Mouse (Mus musculus) bone marrow, adult 2 months (tissue): ENCODE data around the gene Gas7. TPM values are rescaled to one million over a fixed set of nuclear protein-coding genes. Genes with fewer than 3 reads are reported as not detected.

Source experiments
- H3K27ac ChIP-seq: fragments of 200-500 bp; 2 replicates; pipeline ENCODE4 v1.5.1; 2012; ENCODE audit warnings: low read depth, mild to moderate bottlenecking, control low read depth, inconsistent platforms, low read length; ENCODE audit not compliant: control insufficient read depth, poor library complexity, insufficient read depth
- H3K4me1 ChIP-seq: fragments of 200-500 bp; 2 replicates; pipeline ENCODE4 v1.6.1; 2011; ENCODE audit warnings: low read length; ENCODE audit not compliant: control insufficient read depth, insufficient read depth
- H3K4me3 ChIP-seq: fragments of 200-500 bp; replicated peaks from 2 replicates; pipeline ENCODE3; 2011; ENCODE audit warnings: mild to moderate bottlenecking, low read depth, low read length, control low read depth; ENCODE audit not compliant: control insufficient read depth
- CTCF ChIP-seq: fragments of 200-500 bp; IDR thresholded peaks from 2 replicates; pipeline ENCODE4 v1.5.1; 2011; ENCODE audit warnings: low read length, control low read depth; ENCODE audit not compliant: control insufficient read depth, insufficient read depth
- POLR2A ChIP-seq: fragments of 200-500 bp; IDR thresholded peaks from 2 replicates; pipeline ENCODE4 v1.6.1; 2011; ENCODE audit warnings: low read depth, mild to moderate bottlenecking, control low read depth, low read length, borderline replicate concordance; ENCODE audit not compliant: control insufficient read depth
- WGBS: fragments of 180-500 bp; shearing (Covaris S2); methylation state at CpG from one replicate; pipeline ENCODE4 v1.1.7; 2018; 5-methylcytosine and 5-hydroxymethylcytosine counted together
- polyA plus RNA-seq: library from polyadenylated mRNA; stranded (reverse); fragments of >200 nt; gene quantifications from 2 replicates; pipeline ENCODE4 v1.2.4, GENCODE M21; 2011; ENCODE audit warnings: low replicate concordance; ENCODE audit not compliant: missing spikeins, insufficient read depth, insufficient read length

The Gas7 gene
- polyA plus RNA-seq, 1 experiment: 18.1 TPM

DNA sequence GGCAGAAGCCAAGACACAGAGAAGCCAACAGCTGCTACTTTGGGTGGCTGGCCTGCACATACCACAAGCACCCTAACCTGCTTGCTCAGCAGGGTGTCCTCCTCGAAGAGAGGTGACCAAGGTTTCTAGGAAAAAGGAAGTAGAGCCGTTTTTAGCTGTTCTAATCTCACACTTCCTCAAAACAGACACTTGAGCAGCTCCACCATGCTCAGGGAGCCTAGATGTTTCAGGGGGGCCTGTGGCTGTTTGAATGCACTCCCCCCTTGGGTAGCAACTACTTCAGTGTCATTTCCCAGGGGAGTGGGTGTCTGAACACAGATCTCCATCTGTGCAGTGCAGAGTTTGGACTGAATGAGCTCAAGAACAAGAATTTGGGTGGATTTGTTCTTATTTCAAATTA lies 149.2 kb downstream of the Gas7 start:
- Histone ChIP-seq H3K4me3 (no peak overlapping the region), H3K4me1 (peaks cover 9% of the 10 kb centered on the region; the same call in 1 of the 2 replicates), H3K27ac (no peak overlapping the region)
- TF ChIP-seq CTCF (no peak), POLR2A (no peak)
- 0% methylated on average over 2 of the region's 2 CpGs for WGBS

DNA sequence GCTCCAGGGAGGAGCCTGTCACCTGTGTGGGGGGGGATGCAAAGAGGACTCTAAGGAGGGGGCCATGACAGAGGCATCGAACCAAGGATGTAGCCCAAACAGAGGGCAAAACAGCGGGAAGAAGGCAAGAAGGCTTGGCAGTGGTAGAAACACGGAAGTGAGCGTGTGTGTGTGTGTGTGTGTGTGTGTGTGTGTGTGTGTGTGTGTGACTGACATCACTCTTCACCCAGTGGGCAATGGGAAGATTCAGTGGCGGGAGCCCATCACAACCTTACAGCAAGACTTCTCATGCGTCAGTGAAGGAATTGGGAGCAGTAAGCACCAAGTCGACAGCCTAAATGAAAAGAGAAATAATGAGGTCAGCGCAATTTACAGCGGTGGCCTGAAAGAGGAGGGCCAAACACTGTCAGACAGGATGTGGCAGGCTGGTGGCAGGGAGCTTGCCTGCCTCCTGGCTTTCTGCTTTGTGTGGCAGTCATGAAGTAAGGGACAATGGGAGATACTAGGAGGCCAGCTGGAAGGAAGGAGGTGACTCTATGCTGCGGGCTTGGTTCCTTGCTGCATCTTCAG lies 153.0 kb downstream of the Gas7 start:
- TF ChIP-seq POLR2A: no peak
- TF ChIP-seq CTCF: no peak
- Histone ChIP-seq H3K27ac (no peak overlapping the region), H3K4me1 (peaks cover 7% of the 10 kb centered on the region; the same call in 1 of the 2 replicates), H3K4me3 (no peak overlapping the region)
- 21% methylated on average over 10 of the region's 10 CpGs for WGBS

DNA sequence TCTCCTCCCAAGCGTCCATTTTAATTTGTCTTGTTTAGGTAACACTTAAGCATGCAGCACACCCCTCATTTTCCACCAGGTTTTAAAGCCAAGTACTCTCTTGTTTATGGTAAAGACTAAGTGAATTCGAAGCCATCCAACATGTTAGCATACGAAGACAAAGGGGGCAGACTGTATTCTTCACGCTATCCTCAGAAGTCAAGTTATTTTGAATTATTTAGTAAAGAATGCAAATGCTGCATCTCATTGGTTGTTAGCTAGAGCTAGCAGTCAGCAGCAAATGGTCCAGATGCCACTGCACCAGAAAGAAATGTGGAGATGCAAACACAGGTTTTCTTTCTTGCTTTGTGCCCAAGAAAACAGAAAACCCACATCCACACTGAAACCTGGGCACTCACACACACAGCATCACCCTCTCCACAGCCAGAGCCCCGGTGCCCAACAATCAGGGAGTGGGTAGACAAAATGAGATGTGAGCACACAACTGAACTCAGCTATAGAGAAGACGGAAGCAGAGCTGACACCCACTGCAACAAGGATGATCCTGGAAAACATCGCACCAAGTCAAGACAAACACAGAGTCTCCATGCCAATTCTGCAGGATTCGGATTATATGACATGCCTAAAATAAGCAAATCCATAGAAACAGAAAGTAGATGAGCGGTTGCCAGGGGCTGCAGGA lies 157.1 kb downstream of the Gas7 start:
- H3K4me1 ChIP-seq: peaks cover 3% of the 10 kb centered on the region; the same call in 1 of the 2 replicates
- no peak overlapping the region for H3K27ac ChIP-seq
- TF ChIP-seq CTCF: no peak
- TF ChIP-seq POLR2A: no peak
- H3K4me3 ChIP-seq: no peak overlapping the region
- WGBS: 83% methylated on average over 9 of the region's 9 CpGs

DNA sequence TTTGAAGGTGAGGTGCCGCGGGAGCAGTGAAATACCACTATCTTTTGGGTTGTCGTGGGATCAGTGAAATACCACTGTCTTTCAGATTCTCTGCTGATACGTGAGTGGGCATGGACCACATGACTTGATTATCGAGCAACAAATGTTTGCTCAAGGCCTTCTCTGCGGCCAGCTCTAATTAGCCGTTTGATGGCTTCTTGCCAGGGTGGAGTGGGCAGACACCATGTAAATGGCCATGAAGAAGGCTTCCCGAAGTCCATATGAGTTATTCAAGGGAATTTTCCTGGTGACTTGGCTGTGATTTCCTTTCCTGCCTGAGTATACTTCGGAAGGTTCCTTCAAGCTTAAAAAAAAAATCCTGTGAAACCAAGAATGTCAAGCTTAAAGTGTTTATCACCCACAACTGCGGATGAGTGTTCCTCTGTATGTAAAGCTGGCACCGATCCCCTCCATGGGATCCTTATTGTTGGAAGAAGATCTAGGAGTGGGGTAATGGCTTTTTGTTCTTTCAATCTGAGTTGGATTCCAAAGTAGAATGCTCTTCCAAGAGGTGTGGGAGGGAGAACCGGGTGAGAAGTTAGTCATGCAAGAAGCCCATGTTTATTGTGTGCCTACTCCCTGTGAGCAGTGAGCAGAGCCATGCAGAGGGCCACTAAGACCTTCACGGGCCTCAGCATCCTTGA lies 161.5 kb downstream of the Gas7 start:
- Histone ChIP-seq H3K27ac (no peak overlapping the region), H3K4me3 (no peak overlapping the region), H3K4me1 (no peaks in the 10 kb centered on the region)
- TF ChIP-seq POLR2A (no peak), CTCF (no peak)
- WGBS: 86% methylated on average over 13 of the region's 13 CpGs

DNA sequence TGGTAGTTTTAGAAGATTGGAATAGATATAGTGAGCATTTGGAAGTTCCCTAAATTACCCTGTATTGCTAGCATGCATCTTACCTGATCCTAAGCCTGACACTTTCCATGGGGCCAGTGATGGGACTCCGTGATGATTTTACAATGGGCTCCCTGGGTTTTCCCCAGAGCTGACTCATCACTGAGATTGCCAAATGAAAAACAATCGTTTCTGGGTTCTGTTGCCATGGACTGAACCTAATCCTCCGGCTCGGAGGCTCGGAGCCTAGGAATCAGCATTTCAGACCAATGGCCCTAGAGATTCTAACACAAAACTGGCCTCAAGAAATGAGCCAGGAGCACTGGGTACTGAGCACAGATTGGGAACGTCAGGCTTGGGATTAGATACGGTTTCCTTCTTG lies 167.1 kb downstream of the Gas7 start:
- H3K4me3 ChIP-seq: no peak overlapping the region
- 82% methylated on average over 7 of the region's 7 CpGs for WGBS
- TF ChIP-seq POLR2A (no peak), CTCF (no peak)
- H3K4me1 ChIP-seq: no peaks in the 10 kb centered on the region
- no peak overlapping the region for H3K27ac ChIP-seq

DNA sequence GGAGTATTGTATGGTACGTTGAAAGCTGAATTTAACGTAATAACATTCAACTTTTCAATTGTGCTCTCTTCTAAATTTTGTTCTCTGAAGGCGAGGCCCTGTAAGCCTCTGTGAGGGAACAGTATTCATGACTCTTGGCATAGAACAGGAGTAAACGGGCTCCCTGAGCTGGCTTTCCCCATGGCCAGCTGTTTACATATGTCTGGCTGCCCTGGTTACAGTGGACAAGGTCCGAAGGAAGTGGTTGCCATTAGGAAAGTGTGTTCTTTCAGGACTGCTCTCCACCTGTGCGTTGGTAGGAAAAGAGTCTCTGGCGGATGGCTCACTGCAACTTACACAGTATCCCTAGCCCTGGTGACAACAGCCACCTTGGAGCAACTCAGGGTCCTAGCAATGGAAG lies 171.9 kb downstream of the Gas7 start:
- Histone ChIP-seq H3K4me3 (no peak overlapping the region), H3K27ac (no peak overlapping the region), H3K4me1 (no peaks in the 10 kb centered on the region)
- WGBS: 79% methylated on average over 7 of the region's 7 CpGs
- TF ChIP-seq CTCF (no peak), POLR2A (no peak)

DNA sequence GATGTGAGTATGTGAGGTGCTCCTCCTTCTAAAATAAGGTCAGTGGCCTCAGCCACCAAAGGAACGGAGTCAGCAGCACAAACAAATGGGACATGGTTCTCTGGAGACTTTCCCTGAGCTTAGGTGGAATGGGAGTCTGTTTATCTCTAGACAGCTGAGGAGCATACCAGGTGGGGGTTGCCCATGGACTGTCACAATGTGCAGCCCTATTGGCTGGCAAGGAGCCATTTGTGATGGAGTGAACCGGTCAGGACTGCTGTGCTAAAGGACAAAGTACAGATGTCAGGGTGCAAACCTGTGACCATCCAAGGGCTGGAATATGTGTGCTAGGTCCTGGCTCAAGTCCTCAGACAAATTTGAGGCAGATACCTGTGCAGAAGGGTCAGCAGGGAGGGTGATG lies 173.3 kb downstream of the Gas7 start:
- Histone ChIP-seq H3K4me1 (no peaks in the 10 kb centered on the region; the same call in 1 of the 2 replicates), H3K4me3 (no peak overlapping the region), H3K27ac (no peak overlapping the region)
- 88% methylated on average over 2 of the region's 2 CpGs for WGBS
- TF ChIP-seq CTCF (no peak), POLR2A (no peak)

DNA sequence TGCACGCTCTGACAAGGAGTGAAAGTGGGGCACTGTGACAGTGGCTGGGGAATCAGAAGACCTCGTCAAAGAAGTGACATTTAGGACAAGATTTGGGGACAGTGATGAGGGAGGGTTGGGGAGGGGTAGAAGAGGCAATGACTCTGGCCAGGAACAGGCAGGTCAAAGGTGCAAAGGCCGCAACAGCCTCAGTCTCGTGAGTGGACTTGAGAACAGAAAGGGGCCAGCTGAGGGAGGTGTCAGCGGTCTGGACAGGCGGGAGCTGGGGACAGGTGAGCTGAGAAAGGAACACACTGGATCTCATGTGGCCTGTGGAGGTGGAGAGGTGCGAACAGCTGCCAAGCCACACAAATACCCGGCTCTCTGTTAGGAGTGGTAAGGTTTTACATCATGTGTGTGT lies 177.7 kb downstream of the Gas7 start:
- H3K4me3 ChIP-seq: no peak overlapping the region
- 78% methylated on average over 8 of the region's 8 CpGs for WGBS
- TF ChIP-seq CTCF (no peak), POLR2A (no peak)
- H3K27ac ChIP-seq: no peak overlapping the region
- no peaks in the 10 kb centered on the region; the same call in 1 of the 2 replicates for H3K4me1 ChIP-seq
